Mouse (Mus musculus): Measurements from ENCODE around the gene 4930544G11Rik. TPM values are rescaled to one million over a fixed set of nuclear protein-coding genes. Genes with fewer than 3 reads are reported as not detected.

The 4930544G11Rik gene
- polyA plus RNA-seq, 1 experiment: not detected

GRCm38 (mm10) chr6:65935566-65936281 is 16.7 kb upstream of the 4930544G11Rik start:
- TF ChIP-seq TAL1 (IDR thresholded peaks at IDR 0.05; ENCODE audit: low read length) (no peak), GATA1 (IDR thresholded peaks at IDR 0.05; ENCODE audit: low read length) (no peak)
- Histone ChIP-seq H3K4me3 (replicated peaks) (no peak overlapping the region), H3K27me3 (ENCODE audit: control insufficient read depth) (no peaks in the 10 kb centered on the region), H3K9me3 (ENCODE audit: control insufficient read depth, low read length) (no peaks in the 10 kb centered on the region), H3K36me3 (ENCODE audit: control insufficient read depth) (no peaks in the 10 kb centered on the region), H3K4me1 (ENCODE audit: control insufficient read depth) (no peaks in the 10 kb centered on the region)

- Histone ChIP-seq H3K27me3 (ENCODE audit: control insufficient read depth) (no peaks in the 10 kb centered on the region), H3K4me1 (ENCODE audit: control insufficient read depth) (no peaks in the 10 kb centered on the region)
- TF ChIP-seq TAL1 (IDR thresholded peaks at IDR 0.05; ENCODE audit: low read length) (no peak), GATA1 (IDR thresholded peaks at IDR 0.05; ENCODE audit: low read length) (no peak)
These were observed 1.9 kb upstream of the 4930544G11Rik start for GRCm38 (mm10) chr6:65950492-65950891.

DNA sequence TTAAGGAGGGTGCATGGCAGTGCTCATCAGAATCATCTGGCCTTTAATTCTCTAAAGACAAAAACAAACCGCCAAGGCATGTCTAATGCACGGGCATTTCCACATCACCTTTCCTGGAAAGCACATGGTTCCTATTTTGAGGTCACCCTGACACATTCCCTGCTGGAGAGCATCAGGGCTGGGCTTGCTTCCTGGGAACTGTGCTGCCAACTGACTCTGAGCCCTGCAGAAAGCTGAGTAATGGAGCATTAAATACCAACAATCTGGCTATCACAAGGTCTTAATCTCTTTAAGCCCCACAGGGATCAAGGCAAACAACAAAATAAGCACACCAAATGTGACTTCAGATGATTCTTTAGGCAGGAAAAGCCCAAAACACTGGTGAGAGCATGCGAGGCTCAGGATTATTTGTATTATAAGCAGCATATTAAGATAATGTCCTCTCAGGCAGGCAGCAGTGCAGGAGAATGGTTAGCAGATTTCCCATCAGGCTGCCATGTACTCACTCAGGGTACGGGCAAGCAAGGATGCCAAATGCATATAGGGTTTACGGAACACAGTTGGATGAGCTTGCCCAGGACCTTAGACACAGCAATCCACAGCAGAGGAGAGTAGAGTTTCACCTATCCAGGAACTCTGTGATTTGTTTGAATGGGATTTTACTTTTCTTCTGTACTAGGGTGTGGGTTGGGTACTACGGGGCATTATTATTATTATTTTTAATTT is 17.1 kb downstream of the 4930544G11Rik start:
- Histone ChIP-seq H3K9me3 (ENCODE audit: control insufficient read depth, low read length) (no peaks in the 10 kb centered on the region), H3K4me1 (ENCODE audit: control insufficient read depth) (no peaks in the 10 kb centered on the region), H3K27me3 (ENCODE audit: control insufficient read depth) (no peaks in the 10 kb centered on the region), H3K4me3 (replicated peaks) (no peak overlapping the region), H3K36me3 (ENCODE audit: control insufficient read depth) (no peaks in the 10 kb centered on the region)
- TF ChIP-seq TAL1 (IDR thresholded peaks at IDR 0.05; ENCODE audit: low read length) (no peak), GATA1 (IDR thresholded peaks at IDR 0.05; ENCODE audit: low read length) (no peak)

More at GRCm38 (mm10) chr6:65950492-65950891, 1.9 kb upstream of the 4930544G11Rik start:
- no peaks in the 10 kb centered on the region for H3K9me3 ChIP-seq (ENCODE audit: control insufficient read depth, low read length)
- H3K4me3 ChIP-seq (replicated peaks): no peak overlapping the region
- no peaks in the 10 kb centered on the region for H3K36me3 ChIP-seq (ENCODE audit: control insufficient read depth)

DNA sequence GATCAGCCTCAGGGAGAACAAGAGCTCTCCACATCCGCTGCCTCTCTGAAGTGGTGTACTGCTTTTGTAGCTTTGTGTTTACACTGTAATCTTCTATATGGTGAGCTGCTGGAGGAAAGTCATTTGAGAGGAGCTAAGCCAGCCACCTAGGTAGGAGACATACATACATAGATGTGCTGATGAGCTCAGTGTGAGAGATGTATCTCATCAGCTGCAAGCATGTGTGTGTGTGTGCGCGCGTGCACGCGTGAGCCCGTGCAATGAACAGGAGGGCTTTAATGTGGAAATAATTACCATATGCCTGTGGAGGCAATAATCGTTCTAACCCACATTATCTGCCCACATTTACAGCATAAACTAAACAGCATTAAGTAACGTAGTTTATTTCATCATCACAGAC is 18.0 kb downstream of the 4930544G11Rik start:
- H3K4me3 ChIP-seq (replicated peaks): no peak overlapping the region
- no peaks in the 10 kb centered on the region for H3K27me3 ChIP-seq (ENCODE audit: control insufficient read depth)
- H3K36me3 ChIP-seq (ENCODE audit: control insufficient read depth): no peaks in the 10 kb centered on the region
- no peaks in the 10 kb centered on the region for H3K4me1 ChIP-seq (ENCODE audit: control insufficient read depth)
- 0 out of 2 replicates have a peak, but pooled peaks cover under 1% of the 10 kb centered on the region for H3K9me3 ChIP-seq (ENCODE audit: control insufficient read depth, low read length)
- TF ChIP-seq GATA1 (IDR thresholded peaks at IDR 0.05; ENCODE audit: low read length): no peak
- TF ChIP-seq TAL1 (IDR thresholded peaks at IDR 0.05; ENCODE audit: low read length): no peak

DNA sequence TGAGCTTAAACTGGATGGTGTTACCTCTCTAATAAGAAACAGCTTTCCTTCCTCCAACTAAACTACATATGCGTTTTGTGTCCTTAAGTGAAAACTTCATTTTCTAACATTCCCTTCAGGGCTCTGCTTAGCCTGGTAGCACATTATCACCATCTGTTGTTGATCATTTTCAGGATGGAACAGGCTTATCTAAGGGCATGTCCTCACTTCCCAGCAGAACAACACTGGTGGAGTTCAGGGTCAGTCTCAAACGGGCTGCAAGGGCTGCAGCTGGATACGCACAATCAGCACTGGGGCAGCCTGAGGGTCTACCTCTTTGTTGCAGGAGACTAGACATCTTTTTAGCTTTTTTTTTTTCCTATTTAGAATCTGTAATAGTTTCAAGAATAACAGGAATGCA is 39.7 kb downstream of the 4930544G11Rik start:
- H3K4me3 ChIP-seq (replicated peaks): no peak overlapping the region
- no peaks in the 10 kb centered on the region for H3K4me1 ChIP-seq (ENCODE audit: control insufficient read depth)
- H3K36me3 ChIP-seq (ENCODE audit: control insufficient read depth): no peaks in the 10 kb centered on the region
- H3K9me3 ChIP-seq (ENCODE audit: control insufficient read depth, low read length): no peaks in the 10 kb centered on the region; the same call in 1 of the 2 replicates
- no peak for TF ChIP-seq TAL1 (IDR thresholded peaks at IDR 0.05; ENCODE audit: low read length)
- TF ChIP-seq GATA1 (IDR thresholded peaks at IDR 0.05; ENCODE audit: low read length): no peak
- H3K27me3 ChIP-seq (ENCODE audit: control insufficient read depth): no peaks in the 10 kb centered on the region

GRCm38 (mm10) chr6:65998343-65998742 is 45.9 kb downstream of the 4930544G11Rik start:
- Histone ChIP-seq H3K4me3 (replicated peaks) (no peak overlapping the region), H3K9me3 (ENCODE audit: control insufficient read depth, low read length) (no peaks in the 10 kb centered on the region; the same call in 1 of the 2 replicates), H3K36me3 (ENCODE audit: control insufficient read depth) (no peaks in the 10 kb centered on the region), H3K4me1 (ENCODE audit: control insufficient read depth) (no peaks in the 10 kb centered on the region), H3K27me3 (ENCODE audit: control insufficient read depth) (no peaks in the 10 kb centered on the region)
- TF ChIP-seq TAL1 (IDR thresholded peaks at IDR 0.05; ENCODE audit: low read length): no peak
- TF ChIP-seq GATA1 (IDR thresholded peaks at IDR 0.05; ENCODE audit: low read length): no peak

Other genes with a start within 250 kb of the 4930544G11Rik start
- not detected in 2 replicates for gene Prdm5, start 173.6 kb upstream of the 4930544G11Rik start, polyA plus RNA-seq (2012)